Mouse (Mus musculus) lung, postnatal 36 days (tissue): ENCODE results near the gene Oat.
A peak's percentile ranks its signal among the peaks of the same experiment; 100 is the strongest.

Source experiments
- DNase-seq: peaks from one replicate; pipeline ENCODE4 v3.0.0; 2022; ENCODE audit warnings: mixed read lengths

Oat gene

GRCm38 (mm10) chr7:132589610-132590009, 13.4 kb upstream of the Oat start:
- no peak for DNase-seq

GRCm38 (mm10) chr7:132587167-132587566, 11.0 kb upstream of the Oat start:
- no peak for DNase-seq

GRCm38 (mm10) chr7:132585695-132586491, 9.7 kb upstream of the Oat start:
- no peak for DNase-seq

GRCm38 (mm10) chr7:132581441-132581840, 5.2 kb upstream of the Oat start:
- no peak for DNase-seq

GRCm38 (mm10) chr7:132580511-132580910, 4.3 kb upstream of the Oat start:
- DNase-seq, result no peak

- no peak for DNase-seq
Measured at GRCm38 (mm10) chr7:132576891-132577290, 693 bp upstream of the Oat start.

- peak; percentile 89 for DNase-seq
Measured at GRCm38 (mm10) chr7:132575623-132576022, 575 bp downstream of the Oat start.

GRCm38 (mm10) chr7:132574646-132575045, 1.6 kb downstream of the Oat start:
- peak; percentile 84 for DNase-seq

GRCm38 (mm10) chr7:132573205-132573604, 3.0 kb downstream of the Oat start:
- no peak for DNase-seq

- no peak for DNase-seq
Measured at GRCm38 (mm10) chr7:132572738-132573137, 3.5 kb downstream of the Oat start.

GRCm38 (mm10) chr7:132571481-132571880, 4.7 kb downstream of the Oat start:
- peak; percentile 57 for DNase-seq

GRCm38 (mm10) chr7:132570071-132570470, 6.1 kb downstream of the Oat start:
- DNase-seq, result no peak

GRCm38 (mm10) chr7:132568817-132569216, 7.4 kb downstream of the Oat start:
- DNase-seq, result peak; percentile 56

- no peak for DNase-seq
Measured at GRCm38 (mm10) chr7:132565831-132566230, 10.4 kb downstream of the Oat start.

GRCm38 (mm10) chr7:132559138-132559766, 16.9 kb downstream of the Oat start:
- DNase-seq, result no peak

- DNase-seq, result no peak
Measured at GRCm38 (mm10) chr7:132558141-132558736, 18.0 kb downstream of the Oat start.

- no peak for DNase-seq
Measured at GRCm38 (mm10) chr7:132556575-132556974, 19.6 kb downstream of the Oat start.

- DNase-seq, result no peak
Measured at GRCm38 (mm10) chr7:132555911-132556310, 20.3 kb downstream of the Oat start.

- peak; percentile 35 for DNase-seq
Measured at GRCm38 (mm10) chr7:132554091-132554490, 22.1 kb downstream of the Oat start.

GRCm38 (mm10) chr7:132551351-132552126, 24.7 kb downstream of the Oat start:
- DNase-seq, result peak; percentile 98

- DNase-seq, result no peak
Measured at GRCm38 (mm10) chr7:132547126-132547525, 29.1 kb downstream of the Oat start.

GRCm38 (mm10) chr7:132542427-132542826, 33.8 kb downstream of the Oat start:
- no peak for DNase-seq

GRCm38 (mm10) chr7:132541566-132541965, 34.6 kb downstream of the Oat start:
- DNase-seq, result no peak
